Mouse (Mus musculus) limb, embryonic 12.5 days (tissue): ENCODE measurements at regions not wholly inside any gene's neighbourhood (a gene's known extent, or its start where the extent isn't known, plus 50 kb on each side); places are given as distances from the start of the nearest gene placed in this dataset.

Source experiments
- ATAC-seq: fragments of 200-750 bp; cut with Nextera tagmentation; 2 replicates; pipeline ENCODE4 v1.8.0; 2017; ENCODE audit warnings: low read depth, moderate TSS enrichment; ENCODE audit not compliant: insufficient number of reproducible peaks, insufficient read depth, low FRiP score, low TSS enrichment
- H3K27ac ChIP-seq: fragments of 300-500 bp; sonication (generic); 2 replicates; pipeline ENCODE4 v1.5.1; 2016; ENCODE audit warnings: mild to moderate bottlenecking, moderate library complexity
- H3K27me3 ChIP-seq: fragments of 300-500 bp; sonication (generic); 2 replicates; pipeline ENCODE4 v1.6.1; 2016; ENCODE audit warnings: mild to moderate bottlenecking, moderate library complexity
- H3K36me3 ChIP-seq: fragments of 300-500 bp; sonication (generic); 2 replicates; pipeline ENCODE4 v1.6.1; 2016; ENCODE audit warnings: mild to moderate bottlenecking, moderate library complexity
- H3K4me1 ChIP-seq: fragments of 300-500 bp; sonication (generic); replicated peaks from 2 replicates; pipeline ENCODE4 v1.6.1; 2016
- H3K4me2 ChIP-seq: fragments of 300-500 bp; sonication (generic); 2 replicates; pipeline ENCODE4 v1.6.1; 2016; ENCODE audit warnings: mild to moderate bottlenecking, moderate library complexity
- H3K4me3 ChIP-seq: fragments of 300-500 bp; sonication (generic); replicated peaks from 2 replicates; pipeline ENCODE4 v1.5.1; 2016; ENCODE audit warnings: mild to moderate bottlenecking
- H3K9ac ChIP-seq: fragments of 300-500 bp; sonication (generic); replicated peaks from 2 replicates; pipeline ENCODE4 v1.6.1; 2016; ENCODE audit warnings: mild to moderate bottlenecking, moderate library complexity
- H3K9me3 ChIP-seq: fragments of 300-500 bp; sonication (generic); 2 replicates; pipeline ENCODE4 v1.6.1; 2016; ENCODE audit warnings: mild to moderate bottlenecking, moderate library complexity
- WGBS: fragments of 180-500 bp; shearing (Covaris S2); methylation state at CpG from one replicate; pipeline ENCODE4 v1.1.7; 2016; 5-methylcytosine and 5-hydroxymethylcytosine counted together

DNA sequence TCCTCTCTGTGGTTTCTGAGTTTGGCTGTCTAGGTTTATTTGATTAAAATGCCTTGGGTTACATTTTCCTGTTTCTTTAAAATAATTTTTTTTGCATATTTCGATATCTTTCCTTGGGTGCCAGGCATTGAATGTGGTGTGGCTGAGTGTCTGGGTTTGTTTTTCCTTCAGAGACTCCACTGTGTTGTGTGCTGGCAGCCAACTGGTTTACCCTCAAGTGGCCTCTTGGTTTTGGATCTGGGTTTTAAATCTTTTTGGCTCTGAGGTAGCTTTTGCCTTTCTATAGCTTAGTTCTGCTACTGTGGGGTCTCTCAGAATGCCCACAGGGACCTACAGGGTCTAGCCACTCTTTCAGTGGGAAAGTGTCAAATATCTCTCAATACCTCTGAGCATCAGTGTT lies 399.2 kb downstream of the Rps24 start:
- ATAC-seq: no peak
- no peaks in the 10 kb centered on the region for H3K27me3 ChIP-seq
- H3K4me3 ChIP-seq: no peak overlapping the region
- peaks cover 9% of the 10 kb centered on the region for H3K4me1 ChIP-seq
- H3K9me3 ChIP-seq: 0 out of 2 replicates have a peak, but pooled peaks cover 6% of the 10 kb centered on the region
- H3K27ac ChIP-seq: no peak overlapping the region
- H3K9ac ChIP-seq: no peak overlapping the region
- no peaks in the 10 kb centered on the region for H3K36me3 ChIP-seq
- WGBS: 73% methylated on average over 1 of the region's 1 CpGs
- no peak overlapping the region for H3K4me2 ChIP-seq

- H3K4me1 ChIP-seq: peaks cover 9% of the 10 kb centered on the region
- H3K4me3 ChIP-seq: no peak overlapping the region
- H3K9ac ChIP-seq: no peak overlapping the region
- WGBS: 83% methylated on average over 8 of the region's 8 CpGs
- ATAC-seq: no peak
- 0 out of 2 replicates have a peak, but pooled peaks cover 6% of the 10 kb centered on the region for H3K9me3 ChIP-seq
- H3K4me2 ChIP-seq: no peak overlapping the region
- no peak overlapping the region for H3K27ac ChIP-seq
- H3K36me3 ChIP-seq: no peaks in the 10 kb centered on the region
- no peaks in the 10 kb centered on the region for H3K27me3 ChIP-seq
Measured at GRCm38 (mm10) chr14:24886896-24887421, 400.0 kb downstream of the Rps24 start.

GRCm38 (mm10) chr14:24890856-24891255 lies 403.9 kb downstream of the Rps24 start:
- 88% methylated on average over 2 of the region's 2 CpGs for WGBS

GRCm38 (mm10) chr14:24895196-24895595 lies 408.3 kb downstream of the Rps24 start:
- ATAC-seq: no peak
- Histone ChIP-seq H3K4me2 (no peak overlapping the region), H3K9me3 (no peaks in the 10 kb centered on the region), H3K4me1 (peaks cover 12% of the 10 kb centered on the region), H3K9ac (no peak overlapping the region), H3K4me3 (no peak overlapping the region), H3K27ac (no peak overlapping the region), H3K27me3 (no peaks in the 10 kb centered on the region), H3K36me3 (no peaks in the 10 kb centered on the region)
- WGBS: 67% methylated on average over 1 of the region's 1 CpGs

More at GRCm38 (mm10) chr14:24890856-24891255, 403.9 kb downstream of the Rps24 start:
- H3K27me3 ChIP-seq: no peaks in the 10 kb centered on the region
- peaks cover 9% of the 10 kb centered on the region for H3K4me1 ChIP-seq
- no peak for ATAC-seq
- no peak overlapping the region for H3K9ac ChIP-seq
- H3K4me2 ChIP-seq: no peak overlapping the region
- H3K36me3 ChIP-seq: no peaks in the 10 kb centered on the region
- no peak overlapping the region for H3K4me3 ChIP-seq
- H3K9me3 ChIP-seq: no peaks in the 10 kb centered on the region
- H3K27ac ChIP-seq: no peak overlapping the region; the same call in 1 of the 2 replicates

DNA sequence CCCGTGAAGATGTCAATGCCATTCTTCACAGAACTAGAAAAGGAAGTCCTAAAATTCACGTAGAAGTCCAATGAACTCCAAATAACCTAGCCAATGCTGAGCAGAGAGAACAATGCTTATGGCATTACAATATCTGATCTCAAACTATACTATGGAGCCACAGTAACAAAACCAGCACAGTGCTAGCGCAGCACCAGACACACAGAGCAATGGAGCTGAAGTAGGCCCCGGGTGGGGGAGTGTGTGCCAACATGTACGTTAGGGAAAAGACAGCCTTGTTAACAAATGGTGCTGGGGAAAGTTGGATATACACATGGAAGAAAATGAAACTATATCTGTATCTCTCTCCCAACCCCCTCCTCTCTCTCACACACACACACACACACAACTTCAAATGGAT lies 409.8 kb downstream of the Rps24 start:
- Histone ChIP-seq H3K36me3 (no peaks in the 10 kb centered on the region), H3K27ac (no peak overlapping the region), H3K4me1 (peaks cover 21% of the 10 kb centered on the region), H3K27me3 (no peaks in the 10 kb centered on the region), H3K4me3 (no peak overlapping the region), H3K9me3 (no peaks in the 10 kb centered on the region), H3K9ac (no peak overlapping the region), H3K4me2 (no peak overlapping the region)
- ATAC-seq: no peak
- WGBS: 93% methylated on average over 5 of the region's 5 CpGs

GRCm38 (mm10) chr14:24900501-24901179 lies 413.7 kb downstream of the Rps24 start:
- Histone ChIP-seq H3K36me3 (no peaks in the 10 kb centered on the region), H3K4me3 (no peak overlapping the region), H3K9me3 (no peaks in the 10 kb centered on the region), H3K9ac (no peak overlapping the region), H3K4me1 (peaks cover 43% of the 10 kb centered on the region), H3K4me2 (0 out of 2 replicates have a peak overlapping the region, but pooled peaks have one; percentile 13), H3K27me3 (no peaks in the 10 kb centered on the region), H3K27ac (peak overlapping the region; percentile 93)
- 18% methylated on average over 13 of the region's 13 CpGs for WGBS
- peak; percentile 98 for ATAC-seq

DNA sequence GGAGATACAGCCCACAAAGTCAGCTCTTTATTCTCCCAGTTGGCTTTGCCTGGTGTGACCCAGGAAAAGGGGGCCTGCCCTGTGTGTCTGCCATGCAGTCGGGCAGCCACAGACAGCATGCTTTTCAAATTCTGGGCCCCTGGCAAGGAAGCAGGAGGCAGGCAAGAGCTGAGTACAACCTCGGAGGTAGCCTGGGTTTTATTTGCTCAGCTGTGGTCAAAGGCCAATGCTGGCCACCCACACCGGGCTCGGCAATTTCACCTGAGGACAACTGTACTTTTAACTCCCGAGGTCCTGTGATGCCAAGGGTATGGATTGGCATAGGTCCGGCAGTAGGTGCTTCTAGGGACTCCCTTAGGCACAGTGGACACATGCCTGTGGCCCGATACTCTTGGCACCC lies 414.8 kb downstream of the Rps24 start:
- Histone ChIP-seq H3K36me3 (no peaks in the 10 kb centered on the region), H3K9me3 (no peaks in the 10 kb centered on the region), H3K4me3 (no peak overlapping the region), H3K4me1 (peaks cover 48% of the 10 kb centered on the region), H3K4me2 (no peak overlapping the region), H3K27me3 (no peaks in the 10 kb centered on the region), H3K27ac (peak overlapping the region; percentile 93), H3K9ac (no peak overlapping the region)
- ATAC-seq: no peak
- 44% methylated on average over 7 of the region's 7 CpGs for WGBS

DNA sequence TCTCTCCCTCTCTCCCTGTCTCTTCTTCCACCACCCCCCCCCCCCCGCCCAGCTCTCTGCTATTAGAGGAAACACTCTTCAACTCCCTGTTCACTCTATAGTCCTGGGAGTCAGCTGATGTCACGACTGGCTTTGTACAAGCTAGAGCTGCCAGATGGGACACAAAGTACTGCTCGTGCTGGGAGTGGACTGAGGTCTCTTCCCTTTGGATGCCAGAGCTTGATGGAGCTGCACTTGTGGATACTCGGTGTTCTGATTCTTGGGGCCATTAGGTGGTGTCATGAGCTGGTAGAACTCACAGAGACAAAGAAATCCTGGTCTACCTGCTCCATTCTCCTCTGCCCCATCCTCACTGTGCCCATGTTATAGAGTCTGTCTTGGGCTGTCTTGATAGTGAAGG lies 415.9 kb downstream of the Rps24 start:
- Histone ChIP-seq H3K4me2 (no peak overlapping the region), H3K9ac (no peak overlapping the region), H3K36me3 (no peaks in the 10 kb centered on the region), H3K4me1 (peaks cover 60% of the 10 kb centered on the region), H3K4me3 (no peak overlapping the region), H3K9me3 (no peaks in the 10 kb centered on the region), H3K27me3 (no peaks in the 10 kb centered on the region), H3K27ac (peak overlapping the region; percentile 29; the same call in 1 of the 2 replicates)
- no peak for ATAC-seq
- WGBS: 19% methylated on average over 3 of the region's 4 CpGs

DNA sequence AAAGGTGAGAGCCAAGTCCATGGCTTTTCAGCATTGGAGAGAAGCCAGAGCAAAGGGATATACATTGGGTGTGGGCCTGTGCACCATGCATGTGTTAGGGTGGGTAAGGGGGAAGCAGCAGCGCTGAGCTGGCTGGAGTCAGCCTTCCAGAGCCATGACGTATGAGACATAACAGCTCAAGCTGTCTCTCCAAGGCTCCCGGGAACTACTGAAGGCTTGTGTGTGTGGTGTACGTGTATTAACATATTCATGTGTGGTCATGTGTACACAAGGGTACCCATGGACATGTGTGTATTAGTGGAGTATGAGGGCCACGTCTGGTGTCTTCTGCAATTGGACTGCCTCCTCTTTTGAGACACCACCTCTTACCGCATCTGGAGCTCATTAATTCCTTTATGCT lies 417.8 kb downstream of the Rps24 start:
- no peak overlapping the region for H3K9ac ChIP-seq
- H3K27ac ChIP-seq: peak overlapping the region; percentile 56; the same call in 1 of the 2 replicates
- no peaks in the 10 kb centered on the region for H3K36me3 ChIP-seq
- H3K4me1 ChIP-seq: peaks cover 60% of the 10 kb centered on the region
- H3K4me2 ChIP-seq: no peak overlapping the region
- ATAC-seq: no peak
- no peaks in the 10 kb centered on the region for H3K9me3 ChIP-seq
- no peaks in the 10 kb centered on the region for H3K27me3 ChIP-seq
- WGBS: 83% methylated on average over 6 of the region's 6 CpGs
- no peak overlapping the region for H3K4me3 ChIP-seq

DNA sequence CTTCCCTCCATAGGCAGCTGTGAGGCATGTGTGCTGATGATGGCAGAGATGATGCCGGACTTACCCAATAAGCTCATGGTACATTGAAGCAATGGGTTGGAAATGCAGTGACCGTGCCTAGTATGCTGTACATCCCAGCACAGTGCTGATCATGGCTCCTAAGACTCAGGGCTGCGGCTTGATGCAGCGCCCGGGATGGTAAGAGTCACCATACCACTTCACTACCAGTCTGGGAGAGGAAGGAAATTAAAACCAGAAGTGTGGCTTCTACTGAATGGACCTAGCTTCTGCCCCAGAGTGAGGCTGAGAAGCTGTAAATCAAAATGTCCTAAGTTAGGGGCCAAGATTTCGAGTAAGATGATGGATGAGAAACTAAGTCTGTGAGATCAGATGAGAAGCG lies 420.0 kb downstream of the Rps24 start:
- ATAC-seq: no peak
- H3K4me3 ChIP-seq: no peak overlapping the region
- H3K9ac ChIP-seq: no peak overlapping the region
- no peak overlapping the region for H3K4me2 ChIP-seq
- WGBS: 39% methylated on average over 7 of the region's 7 CpGs
- no peaks in the 10 kb centered on the region for H3K9me3 ChIP-seq
- peak overlapping the region; percentile 26; the same call in 1 of the 2 replicates for H3K27ac ChIP-seq
- no peaks in the 10 kb centered on the region for H3K27me3 ChIP-seq
- H3K4me1 ChIP-seq: peaks cover 48% of the 10 kb centered on the region
- H3K36me3 ChIP-seq: no peaks in the 10 kb centered on the region

- WGBS: 87% methylated on average over 4 of the region's 4 CpGs
- ATAC-seq: no peak
- no peak overlapping the region for H3K27ac ChIP-seq
- no peaks in the 10 kb centered on the region for H3K9me3 ChIP-seq
- H3K4me2 ChIP-seq: no peak overlapping the region
- peaks cover 36% of the 10 kb centered on the region for H3K4me1 ChIP-seq
- no peak overlapping the region for H3K4me3 ChIP-seq
- H3K9ac ChIP-seq: no peak overlapping the region
- no peaks in the 10 kb centered on the region for H3K27me3 ChIP-seq
- H3K36me3 ChIP-seq: no peaks in the 10 kb centered on the region
Measured at GRCm38 (mm10) chr14:24908377-24908776, 421.5 kb downstream of the Rps24 start.

DNA sequence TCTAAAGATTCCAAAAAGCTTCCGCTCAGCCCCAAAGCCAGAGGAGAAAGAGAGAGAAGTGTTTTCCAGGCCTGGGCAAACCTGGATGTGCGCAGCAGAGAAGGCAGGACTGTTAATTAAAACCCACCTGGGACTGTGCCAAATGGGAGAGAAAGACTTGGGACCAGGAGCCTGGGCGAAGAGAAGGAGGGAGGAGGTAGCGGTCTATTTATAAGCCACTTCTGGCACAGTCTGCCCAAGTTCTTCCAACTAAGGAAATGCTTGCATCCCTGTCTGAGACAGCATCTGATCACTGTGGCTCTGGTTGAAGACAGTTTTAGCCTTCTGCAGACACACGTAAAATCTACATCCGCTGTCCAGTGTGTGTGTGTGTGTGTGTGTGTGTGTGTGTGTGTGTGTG lies 424.7 kb downstream of the Rps24 start:
- WGBS: 69% methylated on average over 6 of the region's 6 CpGs
- H3K27me3 ChIP-seq: no peaks in the 10 kb centered on the region
- H3K4me1 ChIP-seq: peaks cover 25% of the 10 kb centered on the region
- H3K4me2 ChIP-seq: no peak overlapping the region
- no peak overlapping the region for H3K4me3 ChIP-seq
- ATAC-seq: no peak
- no peak overlapping the region for H3K9ac ChIP-seq
- H3K27ac ChIP-seq: 0 out of 2 replicates have a peak overlapping the region, but pooled peaks have one; percentile 17
- H3K9me3 ChIP-seq: no peaks in the 10 kb centered on the region
- no peaks in the 10 kb centered on the region for H3K36me3 ChIP-seq
